Mouse (Mus musculus) E14TG2a.4 (cell line): ENCODE measurements at regions not wholly inside any gene's neighbourhood (a gene's known extent, or its start where the extent isn't known, plus 50 kb on each side); places are given as distances from the start of the nearest gene placed in this dataset.

Experiments
- CTCF ChIP-seq: conservative IDR thresholded peaks from 2 replicates; pipeline ENCODE4 v1.5.1; 2014; ENCODE audit warnings: low read length
- NANOG ChIP-seq: IDR thresholded peaks from 2 replicates; pipeline ENCODE4 v1.6.1; 2014; ENCODE audit warnings: borderline replicate concordance, low read length, mixed read lengths
- POU5F1 ChIP-seq: IDR thresholded peaks from 2 replicates; pipeline ENCODE4 v1.6.1; 2014; ENCODE audit warnings: low read length, borderline replicate concordance

DNA sequence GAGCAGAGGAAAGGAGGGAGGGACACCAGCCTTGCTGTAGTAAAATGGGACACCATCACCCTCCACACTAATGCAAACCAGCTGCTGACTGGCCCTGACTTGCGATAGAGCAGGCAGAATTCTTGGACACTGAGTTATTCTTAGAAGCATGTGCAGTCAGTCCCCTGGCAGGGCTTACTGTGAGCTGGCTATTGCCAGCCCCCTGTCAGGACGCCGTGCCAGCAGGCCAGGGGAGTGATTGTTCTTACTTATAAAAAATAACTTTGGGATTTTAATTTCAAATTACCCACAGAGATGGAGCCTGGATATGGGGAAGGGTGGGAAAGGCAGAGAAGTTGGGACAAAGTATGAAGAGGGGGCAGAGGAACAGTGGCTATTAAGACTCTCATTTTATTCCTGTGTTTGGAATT, 173.1 kb downstream of the 1500009L16Rik start:
- TF ChIP-seq CTCF (no peak), NANOG (no peak), POU5F1 (no peak)
